Comparison of ENCODE assay signal across 7 mouse cellular contexts in genomic region chr7:66199391-66199831, GRCm38 (mm10).
DNase-seq lines count a peak whose midpoint lies in the region; ATAC-seq and TF ChIP-seq lines count a peak whose summit lies in the region.

No protein-coding gene starts in this region.

- H3K4me3 ChIP-seq in embryonic facial prominence, embryonic 15.5 days (replicated peaks) = no peak overlapping the region
- no peak overlapping the region for H3K4me3 ChIP-seq in heart, postnatal 0 days (ENCODE audit: low read depth, low read length)
- no peak overlapping the region for H3K4me3 ChIP-seq in limb, embryonic 15.5 days
- no peak overlapping the region for H3K4me3 ChIP-seq in intestine, embryonic 16.5 days (ENCODE audit: low read length)

- H3K4me2 ChIP-seq in embryonic facial prominence, embryonic 15.5 days (replicated peaks) = no peak overlapping the region
- H3K4me2 ChIP-seq in heart, postnatal 0 days (ENCODE audit: low read depth, low read length) = no peak overlapping the region
- no peak overlapping the region for H3K4me2 ChIP-seq in limb, embryonic 15.5 days
- no peak overlapping the region for H3K4me2 ChIP-seq in intestine, embryonic 16.5 days (ENCODE audit: low read depth, low read length)

- TF ChIP-seq EP300 in heart, postnatal 0 days (IDR thresholded peaks at IDR 0.05; ENCODE audit: low read depth) = no peak

- no peaks in the 10 kb centered on the region for H3K36me3 ChIP-seq in embryonic facial prominence, embryonic 15.5 days
- no peaks in the 10 kb centered on the region for H3K36me3 ChIP-seq in heart, postnatal 0 days (replicated peaks; ENCODE audit: control insufficient read depth, insufficient read depth, low read length)
- H3K36me3 ChIP-seq in limb, embryonic 15.5 days = no peaks in the 10 kb centered on the region
- H3K36me3 ChIP-seq in intestine, embryonic 16.5 days (ENCODE audit: control insufficient read depth, insufficient read depth, low read length) = no peaks in the 10 kb centered on the region

- WGBS in embryonic facial prominence, embryonic 15.5 days = 60% methylated on average over 5 of the region's 5 CpGs
- WGBS in heart, postnatal 0 days = 64% methylated on average over 5 of the region's 5 CpGs
- WGBS in limb, embryonic 15.5 days = 73% methylated on average over 5 of the region's 5 CpGs
- 83% methylated on average over 5 of the region's 5 CpGs for WGBS in intestine, embryonic 16.5 days

- 0 out of 2 replicates have a peak, but pooled peaks have one; percentile 66 for ATAC-seq in embryonic facial prominence, embryonic 15.5 days (ENCODE audit: insufficient number of reproducible peaks, low FRiP score, low TSS enrichment, low read depth)
- ATAC-seq in heart, postnatal 0 days (ENCODE audit: insufficient read depth, low read depth) = no peak
- ATAC-seq in limb, embryonic 15.5 days (ENCODE audit: insufficient number of reproducible peaks, low FRiP score, low TSS enrichment, low read depth) = no peak
- no peak for ATAC-seq in intestine, embryonic 16.5 days

- peak; percentile 41 for DNase-seq in urinary bladder, postnatal 14 days (ENCODE audit: low spot score)
- DNase-seq in urinary bladder, postnatal 10 days (ENCODE audit: low spot score) = no peak
- DNase-seq in heart, postnatal 0 days (ENCODE audit: low spot score) = no peak
- DNase-seq in skeletal muscle tissue, adult 2 months (ENCODE audit: low read depth, low spot score) = peak; percentile 38

- no peak overlapping the region for H3K27ac ChIP-seq in embryonic facial prominence, embryonic 15.5 days (replicated peaks)
- H3K27ac ChIP-seq in heart, postnatal 0 days (ENCODE audit: low read depth) = 0 out of 2 replicates have a peak overlapping the region, but pooled peaks have one; percentile 8
- H3K27ac ChIP-seq in limb, embryonic 15.5 days = peak overlapping the region; percentile 40
- H3K27ac ChIP-seq in intestine, embryonic 16.5 days (ENCODE audit: low read length) = no peak overlapping the region

- H3K9ac ChIP-seq in embryonic facial prominence, embryonic 15.5 days = no peak overlapping the region
- H3K9ac ChIP-seq in heart, postnatal 0 days (replicated peaks; ENCODE audit: low read depth, low read length) = no peak overlapping the region
- no peak overlapping the region for H3K9ac ChIP-seq in limb, embryonic 15.5 days
- H3K9ac ChIP-seq in intestine, embryonic 16.5 days (ENCODE audit: low read depth, low read length) = no peak overlapping the region

- H3K4me1 ChIP-seq in embryonic facial prominence, embryonic 15.5 days = peaks cover 21% of the 10 kb centered on the region
- peaks cover 45% of the 10 kb centered on the region for H3K4me1 ChIP-seq in heart, postnatal 0 days (ENCODE audit: control insufficient read depth, insufficient read depth)
- H3K4me1 ChIP-seq in limb, embryonic 15.5 days = peaks cover 31% of the 10 kb centered on the region
- no peaks in the 10 kb centered on the region for H3K4me1 ChIP-seq in intestine, embryonic 16.5 days (ENCODE audit: control insufficient read depth, insufficient read depth, low read length)

- H3K9me3 ChIP-seq in embryonic facial prominence, embryonic 15.5 days (replicated peaks) = no peaks in the 10 kb centered on the region
- no peaks in the 10 kb centered on the region; the same call in 1 of the 2 replicates for H3K9me3 ChIP-seq in heart, postnatal 0 days (replicated peaks; ENCODE audit: control insufficient read depth, low read length)
- no peaks in the 10 kb centered on the region for H3K9me3 ChIP-seq in limb, embryonic 15.5 days
- no peaks in the 10 kb centered on the region for H3K9me3 ChIP-seq in intestine, embryonic 16.5 days (ENCODE audit: control insufficient read depth, low read length)

- no peak for TF ChIP-seq CTCF in heart, postnatal 0 days (IDR thresholded peaks at IDR 0.05; ENCODE audit: low read depth)

- H3K27me3 ChIP-seq in embryonic facial prominence, embryonic 15.5 days = no peaks in the 10 kb centered on the region
- no peaks in the 10 kb centered on the region for H3K27me3 ChIP-seq in heart, postnatal 0 days (ENCODE audit: control insufficient read depth, insufficient read depth, low read length)
- H3K27me3 ChIP-seq in limb, embryonic 15.5 days = no peaks in the 10 kb centered on the region
- no peaks in the 10 kb centered on the region for H3K27me3 ChIP-seq in intestine, embryonic 16.5 days (replicated peaks; ENCODE audit: control insufficient read depth, insufficient read depth, low read length)

Comparison
In these comparisons a context has a peak if more than half of its experiments do, and no peak if none do; other contexts are left out.
1. DNase-seq: peak in urinary bladder, postnatal 14 days (single experiment) and skeletal muscle tissue, adult 2 months (single experiment); none in urinary bladder, postnatal 10 days (single experiment) and heart, postnatal 0 days (single experiment).
2. H3K27ac ChIP-seq: peak in heart, postnatal 0 days (single experiment) and limb, embryonic 15.5 days (single experiment); none in embryonic facial prominence, embryonic 15.5 days (single experiment) and intestine, embryonic 16.5 days (single experiment).